Mouse (Mus musculus) liver, embryonic 13.5 days (tissue): Measurements from ENCODE around the gene Gm21761. TPM values are rescaled to one million over a fixed set of nuclear protein-coding genes. Genes with fewer than 3 reads are reported as not detected.
A peak's percentile ranks its signal among the peaks of the same experiment; 100 is the strongest.
"Not testable (repeated sequence)": the region's sequence is repeated elsewhere in the genome, so short reads cannot be mapped to it uniquely, and the experiment has no call there.

Experiments used
- ATAC-seq: fragments of 200-750 bp; cut with Nextera tagmentation; 2 replicates; pipeline ENCODE4 v1.8.0; 2017; ENCODE audit warnings: low read depth, mild to moderate bottlenecking, moderate number of reproducible peaks, moderate library complexity
- DNase-seq: peaks from one replicate; pipeline ENCODE4 v3.0.0; 2022
- H3K27ac ChIP-seq: fragments of 300-500 bp; sonication (generic); 2 replicates; pipeline ENCODE4 v1.5.1; 2015; ENCODE audit warnings: moderate library complexity, mild to moderate bottlenecking, inconsistent platforms
- H3K27me3 ChIP-seq: fragments of 300-500 bp; sonication (generic); 2 replicates; pipeline ENCODE4 v1.6.1; 2015; ENCODE audit warnings: mild to moderate bottlenecking, inconsistent platforms
- H3K36me3 ChIP-seq: fragments of 300-500 bp; sonication (generic); 2 replicates; pipeline ENCODE4 v1.6.1; 2015; ENCODE audit warnings: mild to moderate bottlenecking, inconsistent platforms
- H3K4me1 ChIP-seq: fragments of 300-500 bp; sonication (generic); replicated peaks from 2 replicates; pipeline ENCODE4 v1.6.1; 2015; ENCODE audit warnings: inconsistent platforms
- H3K4me2 ChIP-seq: fragments of 300-500 bp; sonication (generic); 2 replicates; pipeline ENCODE4 v1.6.1; 2015; ENCODE audit warnings: inconsistent platforms, mild to moderate bottlenecking, moderate library complexity
- H3K4me3 ChIP-seq: fragments of 300-500 bp; sonication (generic); replicated peaks from 2 replicates; pipeline ENCODE4 v1.5.1; 2015; ENCODE audit warnings: mild to moderate bottlenecking, inconsistent platforms
- H3K9ac ChIP-seq: fragments of 300-500 bp; sonication (generic); 2 replicates; pipeline ENCODE4 v1.6.1; 2015; ENCODE audit warnings: mild to moderate bottlenecking, inconsistent platforms
- H3K9me3 ChIP-seq: fragments of 300-500 bp; sonication (generic); replicated peaks from 2 replicates; pipeline ENCODE4 v1.6.1; 2016; ENCODE audit warnings: inconsistent platforms
- WGBS: fragments of 180-500 bp; shearing (Covaris S2); methylation state at CpG from one replicate; pipeline ENCODE4 v1.1.7; 2015; ENCODE audit not compliant: insufficient replicate concordance; 5-methylcytosine and 5-hydroxymethylcytosine counted together
- polyA plus RNA-seq: library from polyadenylated mRNA; unstranded; fragments of >200 nt; fragmentation: Nextera tagmentation; extraction: Ambion mirVana; gene quantifications from 2 replicates; pipeline ENCODE4 v1.2.1, GENCODE M21; 2015

Gene Gm21761
- not detected in 2 replicates for polyA plus RNA-seq

DNA sequence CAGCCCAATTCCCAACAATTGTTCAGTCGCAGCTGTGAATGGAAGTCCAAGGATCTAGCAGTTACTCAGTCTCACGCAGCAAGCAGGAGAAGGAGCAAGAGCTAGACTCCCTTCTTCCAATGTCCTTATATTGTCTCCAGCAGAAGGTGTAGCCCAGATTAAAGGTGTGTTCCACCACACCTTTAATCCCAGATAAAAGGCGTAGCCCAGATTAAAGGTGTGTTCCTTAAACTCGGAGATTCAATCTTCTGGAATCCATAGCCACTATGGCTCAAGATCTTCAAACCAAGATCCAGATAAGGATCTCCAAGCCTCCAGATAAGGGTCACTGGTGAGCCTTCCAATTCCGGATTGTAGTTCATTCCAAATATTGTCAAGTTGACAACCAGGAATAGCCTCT is at the start of gene Gm21761:
Gm21761 (minus strand) TSS at position 101 of the 400 bp plus-strand sequence.
- H3K4me2 ChIP-seq, H3K27me3 ChIP-seq, H3K4me3 ChIP-seq, DNase-seq, H3K4me1 ChIP-seq, H3K9me3 ChIP-seq, H3K9ac ChIP-seq, H3K27ac ChIP-seq, H3K36me3 ChIP-seq, ATAC-seq: not testable (repeated sequence)
- no CpG with 5 or more reads among the region's 5 CpGs for WGBS

GRCm38 (mm10) chr13:119969163-119969562 is 40.1 kb upstream of the Gm21761 start:
- H3K9me3 ChIP-seq, DNase-seq, H3K4me3 ChIP-seq, H3K27me3 ChIP-seq, H3K4me2 ChIP-seq, H3K36me3 ChIP-seq, H3K9ac ChIP-seq, H3K27ac ChIP-seq, ATAC-seq, H3K4me1 ChIP-seq: not testable (repeated sequence)
- WGBS: no CpG with 5 or more reads among the region's 13 CpGs

GRCm38 (mm10) chr13:119968193-119968592 is 39.1 kb upstream of the Gm21761 start:
- H3K9me3 ChIP-seq, H3K4me3 ChIP-seq, H3K36me3 ChIP-seq, H3K4me2 ChIP-seq, H3K27ac ChIP-seq, ATAC-seq, H3K27me3 ChIP-seq, DNase-seq, H3K4me1 ChIP-seq, H3K9ac ChIP-seq: not testable (repeated sequence)
- no CpG with 5 or more reads among the region's 14 CpGs for WGBS

- H3K9me3 ChIP-seq, H3K36me3 ChIP-seq, H3K27me3 ChIP-seq, H3K4me1 ChIP-seq, H3K9ac ChIP-seq, DNase-seq, H3K27ac ChIP-seq, ATAC-seq: not testable (repeated sequence)
- WGBS: under 1% methylated on average over 21 of the region's 22 CpGs
- Histone ChIP-seq H3K4me2 (peak overlapping the region; percentile 37), H3K4me3 (peak overlapping the region; percentile 27)
Observed at GRCm38 (mm10) chr13:119965968-119966367, 36.9 kb upstream of the Gm21761 start.

- H3K4me2 ChIP-seq: peak overlapping the region; percentile 37; the same call in 1 of the 2 replicates
- DNase-seq, H3K4me1 ChIP-seq, H3K9me3 ChIP-seq, H3K36me3 ChIP-seq, H3K27ac ChIP-seq, H3K27me3 ChIP-seq, H3K9ac ChIP-seq: not testable (repeated sequence)
- 0 out of 2 replicates have a peak, but pooled peaks have one; percentile 34 for ATAC-seq
- WGBS: 1% methylated on average over 14 of the region's 34 CpGs
- peak overlapping the region; percentile 27 for H3K4me3 ChIP-seq
Observed at GRCm38 (mm10) chr13:119965302-119965952, 36.4 kb upstream of the Gm21761 start.

DNA sequence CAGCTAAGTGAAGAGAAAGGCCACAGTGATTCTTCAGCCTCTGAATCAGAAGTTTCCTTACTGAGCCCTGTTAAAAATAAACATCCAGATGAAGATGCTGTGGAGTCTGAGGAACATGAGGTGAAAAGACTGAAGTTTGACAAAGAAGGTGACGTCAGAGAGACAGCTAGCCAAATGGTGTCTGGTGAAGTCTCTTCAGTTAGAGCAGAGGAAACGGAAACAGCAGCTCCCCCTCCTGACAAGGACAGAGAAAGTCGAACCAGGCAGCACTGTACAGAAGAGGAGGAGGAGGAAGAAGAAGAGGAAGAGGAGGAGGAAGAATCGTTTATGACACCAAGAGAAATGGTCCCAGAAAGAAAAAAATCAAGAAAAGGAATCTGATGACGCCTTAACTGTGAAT is 33.8 kb upstream of the Gm21761 start:
- not testable (repeated sequence) for H3K4me1 ChIP-seq, H3K4me2 ChIP-seq, H3K36me3 ChIP-seq, ATAC-seq, H3K27me3 ChIP-seq, H3K4me3 ChIP-seq, H3K9me3 ChIP-seq, DNase-seq, H3K27ac ChIP-seq, H3K9ac ChIP-seq
- WGBS: no CpG with 5 or more reads among the region's 5 CpGs

DNA sequence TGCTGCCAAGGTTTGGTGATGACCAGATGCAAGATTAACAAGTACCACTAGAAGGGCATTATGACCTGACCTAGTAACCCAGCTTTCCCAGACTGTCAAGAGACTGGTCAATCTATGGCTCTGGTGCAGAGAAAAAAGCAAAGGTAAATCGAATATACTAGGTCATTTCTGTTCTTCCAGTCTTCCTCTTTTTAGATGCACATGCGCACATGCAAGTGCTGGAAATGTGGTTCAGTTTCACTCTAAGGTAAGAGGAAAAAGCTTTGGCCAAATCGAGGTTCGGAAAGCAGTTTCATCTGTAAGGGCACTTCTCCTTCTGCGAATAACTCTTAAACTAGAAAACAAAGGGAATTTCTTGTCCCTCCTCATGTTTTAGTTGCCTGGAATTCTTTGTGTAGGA is 26.5 kb upstream of the Gm21761 start:
- not testable (repeated sequence) for H3K27ac ChIP-seq, H3K36me3 ChIP-seq, H3K4me2 ChIP-seq, DNase-seq, H3K4me1 ChIP-seq, ATAC-seq, H3K9me3 ChIP-seq, H3K4me3 ChIP-seq, H3K9ac ChIP-seq, H3K27me3 ChIP-seq
- no CpG with 5 or more reads among the region's 5 CpGs for WGBS

DNA sequence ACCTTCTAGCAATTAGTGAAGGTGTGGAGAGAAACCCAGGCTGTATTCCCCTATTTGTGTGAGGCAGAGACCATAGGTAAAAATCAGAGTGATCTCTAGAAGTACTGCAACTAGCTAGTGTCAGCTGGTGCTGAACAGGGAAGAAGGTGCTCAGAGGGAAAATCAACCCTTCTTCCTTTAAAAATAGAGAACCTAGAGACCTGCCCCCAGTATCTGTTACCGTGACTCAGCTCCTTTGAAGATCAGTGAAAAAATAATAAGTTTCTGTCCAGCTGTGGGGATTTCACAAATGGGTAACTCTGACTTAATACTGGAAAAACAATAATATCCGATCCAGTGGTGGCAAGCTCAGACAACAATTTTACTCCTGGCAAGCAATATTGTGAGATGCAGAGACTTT is 26.0 kb upstream of the Gm21761 start:
- not testable (repeated sequence) for ATAC-seq, H3K9me3 ChIP-seq, H3K4me3 ChIP-seq, H3K27me3 ChIP-seq, H3K4me2 ChIP-seq, H3K27ac ChIP-seq, H3K36me3 ChIP-seq, H3K9ac ChIP-seq, H3K4me1 ChIP-seq, DNase-seq
- WGBS: 41% methylated on average over 2 of the region's 2 CpGs

- H3K9ac ChIP-seq, H3K27ac ChIP-seq, H3K27me3 ChIP-seq, H3K4me3 ChIP-seq, H3K9me3 ChIP-seq, ATAC-seq, H3K4me2 ChIP-seq, H3K36me3 ChIP-seq, DNase-seq, H3K4me1 ChIP-seq: not testable (repeated sequence)
- 52% methylated on average over 3 of the region's 6 CpGs for WGBS
Observed at GRCm38 (mm10) chr13:119950706-119951105, 21.6 kb upstream of the Gm21761 start, which contains the start of gene B020031M17Rik. Gene B020031M17Rik (minus strand): TSS chr13:119950806.

GRCm38 (mm10) chr13:119924597-119925340 is 4.3 kb downstream of the Gm21761 start:
- H3K9ac ChIP-seq, ATAC-seq, H3K36me3 ChIP-seq, H3K9me3 ChIP-seq, H3K27me3 ChIP-seq, H3K4me3 ChIP-seq, H3K4me1 ChIP-seq, H3K27ac ChIP-seq, H3K4me2 ChIP-seq, DNase-seq: not testable (repeated sequence)
- 61% methylated on average over 3 of the region's 3 CpGs for WGBS

- WGBS: 40% methylated on average over 4 of the region's 5 CpGs
- not testable (repeated sequence) for DNase-seq, H3K27ac ChIP-seq, ATAC-seq, H3K9ac ChIP-seq, H3K4me3 ChIP-seq, H3K27me3 ChIP-seq, H3K36me3 ChIP-seq, H3K9me3 ChIP-seq, H3K4me1 ChIP-seq, H3K4me2 ChIP-seq
Observed at GRCm38 (mm10) chr13:119916966-119917722, 11.9 kb downstream of the Gm21761 start.
